Mouse (Mus musculus) adrenal gland, adult 18-20 months (tissue): ENCODE data around the gene Gm5244. TPM values are rescaled to one million over a fixed set of nuclear protein-coding genes. Genes with fewer than 3 reads are reported as not detected.

Experiments used
- DNase-seq, 2 experiments: peaks; one replicate each; pipeline ENCODE4 v3.0.0; 2021 to 2022; ENCODE audit warnings: low spot score in 2 of 2
- long read RNA-seq, 2 experiments: library from polyadenylated mRNA; stranded (forward); transcript quantifications; one replicate each; pipeline ENCODE4 v2.0.0; 2021
- total RNA-seq, 2 experiments: library from RNA; stranded (reverse); gene quantifications; 1 replicate in 1 of 2; 2 replicates in 1 of 2; pipeline ENCODE4 v1.2.3; 2021

The Gm5244 gene
- not detected for total RNA-seq
- long read RNA-seq, experiment 1, result 0 reads
- long read RNA-seq, experiment 2, result 0 reads

- DNase-seq, result no peak
Measured at GRCm38 (mm10) chr19:12846382-12846781, at the start of gene Gm5244. TSS of gene Gm5244 (plus strand) at chr19:12846682.

GRCm38 (mm10) chr19:12797071-12797470, 49.4 kb upstream of the Gm5244 start:
- no peak for DNase-seq

- DNase-seq, result no peak
Measured at GRCm38 (mm10) chr19:12798404-12798803, 48.1 kb upstream of the Gm5244 start.

- DNase-seq, result no peak
Measured at GRCm38 (mm10) chr19:12799081-12799480, 47.4 kb upstream of the Gm5244 start.

- no peak for DNase-seq
Measured at GRCm38 (mm10) chr19:12800621-12801020, 45.9 kb upstream of the Gm5244 start.

GRCm38 (mm10) chr19:12801046-12801445, 45.4 kb upstream of the Gm5244 start:
- no peak for DNase-seq

- DNase-seq, result no peak
Measured at GRCm38 (mm10) chr19:12802830-12803229, 43.7 kb upstream of the Gm5244 start.

GRCm38 (mm10) chr19:12804237-12804636, 42.2 kb upstream of the Gm5244 start:
- DNase-seq, result no peak

- no peak for DNase-seq
Measured at GRCm38 (mm10) chr19:12805730-12806129, 40.8 kb upstream of the Gm5244 start.

- DNase-seq, result no peak
Measured at GRCm38 (mm10) chr19:12806214-12806613, 40.3 kb upstream of the Gm5244 start.

GRCm38 (mm10) chr19:12812644-12813364, 33.7 kb upstream of the Gm5244 start:
- no peak for DNase-seq

GRCm38 (mm10) chr19:12813883-12814282, 32.6 kb upstream of the Gm5244 start:
- DNase-seq, result no peak

GRCm38 (mm10) chr19:12818507-12818906, 28.0 kb upstream of the Gm5244 start:
- DNase-seq, result no peak

- no peak for DNase-seq
Measured at GRCm38 (mm10) chr19:12820383-12820782, 26.1 kb upstream of the Gm5244 start.

GRCm38 (mm10) chr19:12824549-12824948, 21.9 kb upstream of the Gm5244 start:
- no peak for DNase-seq

- DNase-seq, result no peak
Measured at GRCm38 (mm10) chr19:12830823-12831430, 15.6 kb upstream of the Gm5244 start.

- DNase-seq, result no peak
Measured at GRCm38 (mm10) chr19:12831559-12831958, 14.9 kb upstream of the Gm5244 start.

GRCm38 (mm10) chr19:12833625-12834024, 12.9 kb upstream of the Gm5244 start:
- DNase-seq, result no peak

GRCm38 (mm10) chr19:12838507-12838906, 8.0 kb upstream of the Gm5244 start:
- DNase-seq, result no peak

- no peak for DNase-seq
Measured at GRCm38 (mm10) chr19:12856983-12857382, 10.5 kb downstream of the Gm5244 start, which contains the start of gene Olfr1444. TSS of gene Olfr1444 (plus strand) at chr19:12857283.

- DNase-seq, result no peak
Measured at GRCm38 (mm10) chr19:12883555-12883954, 37.1 kb downstream of the Gm5244 start, which contains the start of gene Olfr1445. TSS of gene Olfr1445 (plus strand) at chr19:12883855.

GRCm38 (mm10) chr19:12893424-12893823, 46.9 kb downstream of the Gm5244 start, which contains the start of gene Olfr1446:
TSS of gene Olfr1446 (minus strand) at chr19:12893524.
- DNase-seq, result no peak
